Mouse (Mus musculus) cerebellum, adult 2 months (tissue): ENCODE results near the gene Nrxn2.

Experiments
- CTCF ChIP-seq: fragments of 200-500 bp; IDR thresholded peaks from 2 replicates; pipeline ENCODE4 v1.5.1; 2011; ENCODE audit warnings: low read depth, mild to moderate bottlenecking, control low read depth, low read length, moderate library complexity, borderline replicate concordance; ENCODE audit not compliant: insufficient read depth
- POLR2A ChIP-seq: fragments of 200-500 bp; IDR thresholded peaks from 2 replicates; pipeline ENCODE4 v1.6.1; 2011; ENCODE audit warnings: low read length, control low read depth, borderline replicate concordance; ENCODE audit not compliant: insufficient read depth

GRCm38 (mm10) chr19:6560246-6560815 lies 141.8 kb downstream of the Nrxn2 start:
- TF ChIP-seq CTCF (no peak), POLR2A (no peak)
